ENCODE assay signal across 10 mouse cellular contexts in the genomic region with DNA sequence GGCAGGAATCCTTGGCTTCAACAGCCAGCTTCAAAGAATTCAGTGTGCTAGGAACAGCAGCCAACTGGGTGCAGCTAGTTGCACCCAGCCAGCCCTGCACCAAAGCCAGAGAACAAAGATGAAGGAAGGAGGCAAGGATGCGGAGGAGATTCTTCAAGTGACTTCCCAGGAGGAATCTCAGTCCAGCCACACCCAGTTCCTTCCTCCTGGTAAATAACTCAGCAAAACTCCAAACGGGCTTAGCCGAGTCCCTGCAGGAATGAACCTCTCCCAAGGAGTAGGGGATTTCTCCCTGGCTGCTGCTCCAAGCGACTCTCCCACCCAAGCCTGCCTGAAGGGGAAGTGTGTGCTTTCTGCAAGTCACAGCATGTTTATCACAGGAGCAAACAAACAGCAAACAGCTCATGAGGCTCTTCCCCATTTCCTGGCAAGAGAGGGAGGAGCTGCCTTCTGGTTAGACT.
DNase-seq lines count a peak whose midpoint lies in the region; ATAC-seq lines count a peak whose summit lies in the region.
"Had no signal": no experiment of that assay in that cellular context is flagged by ENCODE, and none has a peak within 500 bp of the region (broad histone marks: within the 10 kb centered on the region; RNA-seq: fewer than 3 reads in every experiment).

No protein-coding gene starts in this region.

- H3K4me3 ChIP-seq in heart, embryonic 10.5 days = no peak overlapping the region
- H3K4me3 ChIP-seq in limb, embryonic 15.5 days = no peak overlapping the region
- H3K4me3 ChIP-seq: heart, embryonic 13.5 days; neural tube, embryonic 13.5 days had no signal

- H3K9me3 ChIP-seq in heart, embryonic 10.5 days = no peaks in the 10 kb centered on the region
- no peaks in the 10 kb centered on the region for H3K9me3 ChIP-seq in limb, embryonic 15.5 days
- H3K9me3 ChIP-seq: heart, embryonic 13.5 days; neural tube, embryonic 13.5 days had no signal

- peak; percentile 97 for DNase-seq in heart, adult 11 months
- no peak for DNase-seq in heart, embryonic 10.5 days (ENCODE audit: low spot score)
- DNase-seq in ES-CJ7 (ENCODE audit: low read depth, low spot score) = peak; percentile 87
- DNase-seq in gastrocnemius, adult 8-10 months (ENCODE audit: low spot score in 2 of 2) = peak; percentile 17 to 44
- no peak for DNase-seq in cerebellum, adult 9-10 months

- no peaks in the 10 kb centered on the region for H3K27me3 ChIP-seq in heart, embryonic 10.5 days (ENCODE audit: insufficient read depth, poor library complexity, severe bottlenecking)
- no peaks in the 10 kb centered on the region for H3K27me3 ChIP-seq in limb, embryonic 15.5 days
- H3K27me3 ChIP-seq: heart, embryonic 13.5 days; neural tube, embryonic 13.5 days had no signal

- WGBS in heart, embryonic 10.5 days = 24% methylated on average over 4 of the region's 4 CpGs
- 13% methylated on average over 4 of the region's 4 CpGs for WGBS in limb, embryonic 15.5 days

- H3K27ac ChIP-seq in heart, embryonic 10.5 days = no peak overlapping the region
- H3K27ac ChIP-seq in limb, embryonic 15.5 days = peak overlapping the region; percentile 59
- H3K27ac ChIP-seq: heart, embryonic 13.5 days had no signal

- ATAC-seq in limb, embryonic 15.5 days (ENCODE audit: insufficient number of reproducible peaks, low FRiP score, low TSS enrichment, low read depth) = no peak
- no peak for ATAC-seq in erythroid progenitor cell, adult 5-6 weeks (replicated peaks; ENCODE audit: low FRiP score, poor library complexity, severe bottlenecking)
- ATAC-seq in CD4-positive, CD25-positive, alpha-beta regulatory T cell, adult 4 months = no peak

- 0 out of 2 replicates have a peak overlapping the region, but pooled peaks have one; percentile 7 for H3K4me2 ChIP-seq in limb, embryonic 15.5 days
- H3K4me2 ChIP-seq: heart, embryonic 13.5 days; neural tube, embryonic 13.5 days had no signal

- H3K36me3 ChIP-seq in heart, embryonic 10.5 days = no peaks in the 10 kb centered on the region
- H3K36me3 ChIP-seq in limb, embryonic 15.5 days = no peaks in the 10 kb centered on the region
- H3K36me3 ChIP-seq: heart, embryonic 13.5 days; neural tube, embryonic 13.5 days had no signal

- H3K4me1 ChIP-seq in heart, embryonic 10.5 days = peaks cover 9% of the 10 kb centered on the region
- peaks cover 9% of the 10 kb centered on the region for H3K4me1 ChIP-seq in limb, embryonic 15.5 days

- H3K9ac ChIP-seq in limb, embryonic 15.5 days = no peak overlapping the region
- H3K9ac ChIP-seq: heart, embryonic 13.5 days; neural tube, embryonic 13.5 days had no signal

Comparison
In these comparisons a context has a peak if more than half of its experiments do, and no peak if none do; other contexts are left out.
1. DNase-seq: peak in heart, adult 11 months (single experiment), ES-CJ7 (single experiment) and gastrocnemius, adult 8-10 months (2 of 2); none in heart, embryonic 10.5 days (single experiment) and cerebellum, adult 9-10 months (single experiment).